Comparison of ENCODE assay signal across 8 mouse cellular contexts in the genomic region with DNA sequence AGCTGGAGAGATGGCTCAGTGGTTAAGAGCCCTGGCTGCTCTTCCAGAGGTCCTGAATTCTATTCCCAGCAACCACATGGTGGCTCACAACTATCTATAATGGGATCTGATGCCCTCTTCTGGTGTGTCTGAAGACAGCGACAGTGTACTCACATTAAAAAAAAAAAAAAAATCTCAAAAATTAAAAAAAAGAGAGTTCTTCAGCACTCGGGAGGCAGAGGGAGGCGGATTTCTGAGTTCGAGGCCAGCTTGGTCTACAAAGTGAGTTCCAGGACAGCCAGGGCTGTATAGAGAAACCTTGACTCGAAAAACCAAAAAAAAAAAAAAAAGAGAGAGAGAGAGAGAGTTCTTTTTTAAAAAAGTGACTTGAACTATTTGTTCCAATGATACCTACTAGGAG. TPM values are rescaled to one million over a fixed set of nuclear protein-coding genes. Genes with fewer than 3 reads are reported as not detected.
DNase-seq lines count a peak whose midpoint lies in the region; ATAC-seq and TF ChIP-seq lines count a peak whose summit lies in the region.
"Not testable (repeated sequence)": the region's sequence is repeated elsewhere in the genome, so short reads cannot be mapped to it uniquely, and the experiment has no call there.

No protein-coding gene starts in this region.

- H3K36me3 ChIP-seq in forebrain, embryonic 12.5 days (replicated peaks); hindbrain, embryonic 16.5 days (ENCODE audit: control insufficient read depth, insufficient read depth, low read length); liver, embryonic 14.5 days (replicated peaks; ENCODE audit: control insufficient read depth, insufficient read depth, low read depth); midbrain, embryonic 12.5 days; stomach, embryonic 16.5 days (ENCODE audit: control insufficient read depth, insufficient read depth, low read length): not testable (repeated sequence)
- H3K36me3 ChIP-seq in heart, embryonic 13.5 days, result peaks cover 17% of the 10 kb centered on the region

- WGBS in forebrain, embryonic 12.5 days, result 74% methylated on average over 5 of the region's 5 CpGs
- WGBS in heart, embryonic 13.5 days, result 70% methylated on average over 5 of the region's 5 CpGs
- 71% methylated on average over 5 of the region's 5 CpGs for WGBS in hindbrain, embryonic 16.5 days
- WGBS in liver, embryonic 14.5 days (ENCODE audit: insufficient replicate concordance), result 52% methylated on average over 5 of the region's 5 CpGs
- 75% methylated on average over 5 of the region's 5 CpGs for whole genome bisulfite sequencing in midbrain, embryonic 12.5 days
- 73% methylated on average over 5 of the region's 5 CpGs for WGBS in stomach, embryonic 16.5 days

- not testable (repeated sequence) for H3K9ac ChIP-seq in forebrain, embryonic 12.5 days; hindbrain, embryonic 16.5 days (ENCODE audit: low read depth, low read length); liver, embryonic 14.5 days (replicated peaks); midbrain, embryonic 12.5 days (replicated peaks)
- peak overlapping the region; percentile 84 for H3K9ac ChIP-seq in heart, embryonic 13.5 days
- peak overlapping the region; percentile 84; the same call in 1 of the 2 replicates for H3K9ac ChIP-seq in stomach, embryonic 16.5 days (ENCODE audit: low read length)

- not testable (repeated sequence) for ATAC-seq in forebrain, embryonic 12.5 days (ENCODE audit: low FRiP score); heart, embryonic 13.5 days (ENCODE audit: extremely low read depth, insufficient number of reproducible peaks, low FRiP score, low TSS enrichment); hindbrain, embryonic 16.5 days; liver, embryonic 14.5 days (ENCODE audit: insufficient read depth); midbrain, embryonic 12.5 days (ENCODE audit: low FRiP score, low read depth); stomach, embryonic 16.5 days (ENCODE audit: insufficient read depth, low FRiP score)

- TF ChIP-seq EP300 in liver, embryonic 14.5 days (IDR thresholded peaks at IDR 0.05; ENCODE audit: low read depth), result not testable (repeated sequence)

- H3K4me2 ChIP-seq in forebrain, embryonic 12.5 days, result peak overlapping the region; percentile 96
- peak overlapping the region; percentile 84 for H3K4me2 ChIP-seq in heart, embryonic 13.5 days
- H3K4me2 ChIP-seq in hindbrain, embryonic 16.5 days (ENCODE audit: low read length), result peak overlapping the region; percentile 75
- peak overlapping the region; percentile 56 for H3K4me2 ChIP-seq in liver, embryonic 14.5 days (ENCODE audit: low read depth)
- peak overlapping the region; percentile 96 for H3K4me2 ChIP-seq in midbrain, embryonic 12.5 days (replicated peaks)
- H3K4me2 ChIP-seq in stomach, embryonic 16.5 days (ENCODE audit: low read depth, low read length), result peak overlapping the region; percentile 75

- H3K9me3 ChIP-seq in forebrain, embryonic 12.5 days; heart, embryonic 13.5 days; hindbrain, embryonic 16.5 days (ENCODE audit: control insufficient read depth, low read length); liver, embryonic 14.5 days (ENCODE audit: control insufficient read depth, low read length); midbrain, embryonic 12.5 days; stomach, embryonic 16.5 days (replicated peaks; ENCODE audit: control insufficient read depth, low read length): not testable (repeated sequence)

- H3K4me1 ChIP-seq in brown adipose tissue, adult 24 weeks (ENCODE audit: control insufficient read depth, insufficient read depth, insufficient read length, low read length); hindbrain, embryonic 16.5 days (ENCODE audit: control insufficient read depth, insufficient read depth, low read depth, low read length); liver, embryonic 14.5 days (replicated peaks; ENCODE audit: control insufficient read depth in 2 of 2, insufficient read depth in 2 of 2, low read length in 1 of 2); midbrain, embryonic 12.5 days; stomach, embryonic 16.5 days (ENCODE audit: control insufficient read depth, insufficient read depth, low read length): not testable (repeated sequence)
- H3K4me1 ChIP-seq in forebrain, embryonic 12.5 days, result peaks cover 10% of the 10 kb centered on the region
- peaks cover 15% of the 10 kb centered on the region for H3K4me1 ChIP-seq in heart, embryonic 13.5 days

- TF ChIP-seq CTCF in layer of hippocampus, adult 2 months (conservative IDR thresholded peaks at IDR 0.05), result 0 out of 2 replicates have a peak, but pooled peaks have one; percentile 22
- not testable (repeated sequence) for TF ChIP-seq CTCF in liver, embryonic 14.5 days (IDR thresholded peaks at IDR 0.05; ENCODE audit: low read depth)

- DNase-seq in layer of hippocampus, adult 2 months (ENCODE audit: low spot score in 2 of 2); liver, embryonic 14.5 days (ENCODE audit: low read depth in 3 of 3, low spot score in 3 of 3): not testable (repeated sequence)

- H3K4me3 ChIP-seq in brown adipose tissue, adult 24 weeks (ENCODE audit: insufficient read depth, low read depth, low read length), result peak overlapping the region; percentile 65
- H3K4me3 ChIP-seq in forebrain, embryonic 12.5 days (replicated peaks); hindbrain, embryonic 16.5 days (ENCODE audit: low read length); liver, embryonic 14.5 days (ENCODE audit: insufficient read depth in 1 of 2, low read depth in 2 of 2, low read length in 2 of 2): not testable (repeated sequence)
- peak overlapping the region; percentile 63 for H3K4me3 ChIP-seq in heart, embryonic 13.5 days
- H3K4me3 ChIP-seq in layer of hippocampus, adult 2 months, result peak overlapping the region; percentile 56; the same call in 1 of the 2 replicates
- H3K4me3 ChIP-seq in midbrain, embryonic 12.5 days, result peak overlapping the region; percentile 55; the same call in 1 of the 2 replicates
- H3K4me3 ChIP-seq in stomach, embryonic 16.5 days (replicated peaks; ENCODE audit: low read length), result peak overlapping the region; percentile 72

- not testable (repeated sequence) for H3K27ac ChIP-seq in brown adipose tissue, adult 24 weeks (replicated peaks; ENCODE audit: low read depth, low read length); forebrain, embryonic 12.5 days; hindbrain, embryonic 16.5 days (ENCODE audit: low read depth, low read length); layer of hippocampus, adult 2 months; liver, embryonic 14.5 days; midbrain, embryonic 12.5 days (replicated peaks)
- 0 out of 2 replicates have a peak overlapping the region, but pooled peaks have one; percentile 44 for H3K27ac ChIP-seq in heart, embryonic 13.5 days (replicated peaks)
- peak overlapping the region; percentile 72; the same call in 1 of the 2 replicates for H3K27ac ChIP-seq in stomach, embryonic 16.5 days (ENCODE audit: low read length)

- H3K27me3 ChIP-seq in forebrain, embryonic 12.5 days, result peaks cover 15% of the 10 kb centered on the region
- not testable (repeated sequence) for H3K27me3 ChIP-seq in heart, embryonic 13.5 days (replicated peaks); hindbrain, embryonic 16.5 days (replicated peaks; ENCODE audit: control insufficient read depth, insufficient read depth, low read length); stomach, embryonic 16.5 days (ENCODE audit: control insufficient read depth, insufficient read depth, low read length)
- peaks cover 16% of the 10 kb centered on the region for H3K27me3 ChIP-seq in liver, embryonic 14.5 days (ENCODE audit: control insufficient read depth, insufficient read depth, low read length)
- peaks cover 17% of the 10 kb centered on the region for H3K27me3 ChIP-seq in midbrain, embryonic 12.5 days

RNA-seq across cellular contexts. Expression of a gene that starts 0.5 kb away (rescaled TPM):
- 55.7 and 98.7 TPM in 2 replicates for polyA plus RNA-seq in brown adipose tissue, adult 24 weeks (2012; ENCODE audit: insufficient read depth, insufficient read length, missing spikeins)
- polyA plus RNA-seq in forebrain, embryonic 12.5 days (2016; fragmentation: Nextera tagmentation; extraction: Ambion mirVana), result 22.9 and 27.8 TPM in 2 replicates
- polyA plus RNA-seq in heart, embryonic 13.5 days (2015; fragmentation: Nextera tagmentation; extraction: Ambion mirVana), result 109 and 113 TPM in 2 replicates
- 22.2 and 27.4 TPM in 2 replicates for polyA plus RNA-seq in hindbrain, embryonic 16.5 days (2015; fragmentation: Nextera tagmentation; extraction: Ambion mirVana)
- 1 to 10 TPM; 5.9 to 7.0 TPM for total RNA-seq in layer of hippocampus, adult 2 months (2021)
- 7.9 and 8.7 TPM in 2 replicates for polyA plus RNA-seq in liver, embryonic 14.5 days (2012; rRNA removed)
- polyA plus RNA-seq in liver, embryonic 14.5 days (2014; fragmentation: Nextera tagmentation; extraction: Ambion mirVana), result 18.6 and 18.8 TPM in 2 replicates
- polyA plus RNA-seq in midbrain, embryonic 12.5 days (2016; fragmentation: Nextera tagmentation; extraction: Ambion mirVana), result 36.1 and 43.0 TPM in 2 replicates
- polyA plus RNA-seq in stomach, embryonic 16.5 days (2015; fragmentation: Nextera tagmentation; extraction: Ambion mirVana), result 124 and 136 TPM in 2 replicates

RNA-seq across cellular contexts. Expression of a gene that starts 19.4 kb away (rescaled TPM):
- polyA plus RNA-seq in brown adipose tissue, adult 24 weeks (2012; ENCODE audit: insufficient read depth, insufficient read length, missing spikeins), result 333 and 448 TPM in 2 replicates
- 72.8 and 76.0 TPM in 2 replicates for polyA plus RNA-seq in forebrain, embryonic 12.5 days (2016; fragmentation: Nextera tagmentation; extraction: Ambion mirVana)
- 67.2 and 70.8 TPM in 2 replicates for polyA plus RNA-seq in heart, embryonic 13.5 days (2015; fragmentation: Nextera tagmentation; extraction: Ambion mirVana)
- 83.3 and 86.9 TPM in 2 replicates for polyA plus RNA-seq in hindbrain, embryonic 16.5 days (2015; fragmentation: Nextera tagmentation; extraction: Ambion mirVana)
- total RNA-seq in layer of hippocampus, adult 2 months (2021), result 100 to 1,000 TPM; 221 to 229 TPM
- polyA plus RNA-seq in liver, embryonic 14.5 days (2012; rRNA removed), result 14.4 and 15.2 TPM in 2 replicates
- polyA plus RNA-seq in liver, embryonic 14.5 days (2014; fragmentation: Nextera tagmentation; extraction: Ambion mirVana), result 9.6 and 10.1 TPM in 2 replicates
- 80.9 and 81.1 TPM in 2 replicates for polyA plus RNA-seq in midbrain, embryonic 12.5 days (2016; fragmentation: Nextera tagmentation; extraction: Ambion mirVana)
- 64.8 and 65.7 TPM in 2 replicates for polyA plus RNA-seq in stomach, embryonic 16.5 days (2015; fragmentation: Nextera tagmentation; extraction: Ambion mirVana)
